Mouse (Mus musculus) B cell, adult 67 days (primary cell): ENCODE measurements around the gene Gpr171. TPM values are rescaled to one million over a fixed set of nuclear protein-coding genes. Genes with fewer than 3 reads are reported as not detected.

Experiments
- total RNA-seq, 2 experiments: library from RNA; stranded (reverse); gene quantifications; 4 replicates each; pipeline ENCODE4 v1.2.4; 2023

Gpr171 gene
- 10 to 100 TPM; 65.6 to 95.1 TPM for total RNA-seq

GRCm38 (mm10) chr3:59101218-59101986 is at the start of gene Gpr171:
Gene Gpr171, minus strand, starts transcription at chr3:59101821.

Other genes with a start within 250 kb of the Gpr171 start
- not detected for gene Clrn1, start 216.5 kb downstream of the Gpr171 start, total RNA-seq
- under 1 TPM; 0.39 to 0.78 TPM for gene Med12l, start 96.0 kb downstream of the Gpr171 start, total RNA-seq
- under 1 TPM; 0.75 to 0.83 TPM for gene P2ry14, start 51.8 kb upstream of the Gpr171 start, total RNA-seq
- gene Gpr87, start 93.3 kb upstream of the Gpr171 start, total RNA-seq, result not detected
- under 1 TPM in 1 of 2 experiments, not detected in 1; 0.75 TPM for gene P2ry13, start 109.1 kb upstream of the Gpr171 start, total RNA-seq
- under 1 TPM in 1 of 2 experiments, not detected in 1; 0.81 TPM for gene P2ry12, start 161.1 kb upstream of the Gpr171 start, total RNA-seq
- gene Igsf10, start 242.6 kb upstream of the Gpr171 start, total RNA-seq, result not detected